Mouse (Mus musculus) left cerebral cortex, adult 2 months (tissue): ENCODE results near the gene Klra6. TPM values are rescaled to one million over a fixed set of nuclear protein-coding genes. Genes with fewer than 3 reads are reported as not detected.
"Not testable (repeated sequence)": the region's sequence is repeated elsewhere in the genome, so short reads cannot be mapped to it uniquely, and the experiment has no call there.

ENCODE experiments used
- DNase-seq, 2 experiments: peaks; one replicate each; pipeline ENCODE4 v3.0.0; 2021 to 2022; ENCODE audit warnings: low spot score in 2 of 2, mixed read lengths in 1 of 2; ENCODE audit errors: extremely low spot score in 1 of 2
- H3K27ac ChIP-seq: fragments of 200-600 bp; 2 replicates; pipeline ENCODE4 v1.8.1; 2022
- H3K4me3 ChIP-seq: fragments of 200-600 bp; 2 replicates; pipeline ENCODE4 v1.8.1; 2022
- CTCF ChIP-seq: fragments of 200-600 bp; IDR thresholded peaks from 2 replicates; pipeline ENCODE4 v1.8.1; 2022; ENCODE audit warnings: antibody characterized with exemption, mild to moderate bottlenecking, moderate library complexity
- intact Hi-C: fragments of 180-260 bp; cut with DNase I; formaldehyde crosslinking; loops from one replicate; pipeline ENCODE4 v1.15.1; 2025
- long read RNA-seq, 2 experiments: library from polyadenylated mRNA; stranded (forward); transcript quantifications; one replicate each; pipeline ENCODE4 v2.0.0; 2021; ENCODE audit warnings: borderline mapping rate in 2 of 2
- total RNA-seq, 2 experiments: library from RNA; stranded (reverse); gene quantifications; 2 replicates each; pipeline ENCODE4 v1.2.3; 2021

Gene Klra6
- total RNA-seq: not detected
- long read RNA-seq, experiment 1: 0 reads
- long read RNA-seq, experiment 2: 0 reads

DNA sequence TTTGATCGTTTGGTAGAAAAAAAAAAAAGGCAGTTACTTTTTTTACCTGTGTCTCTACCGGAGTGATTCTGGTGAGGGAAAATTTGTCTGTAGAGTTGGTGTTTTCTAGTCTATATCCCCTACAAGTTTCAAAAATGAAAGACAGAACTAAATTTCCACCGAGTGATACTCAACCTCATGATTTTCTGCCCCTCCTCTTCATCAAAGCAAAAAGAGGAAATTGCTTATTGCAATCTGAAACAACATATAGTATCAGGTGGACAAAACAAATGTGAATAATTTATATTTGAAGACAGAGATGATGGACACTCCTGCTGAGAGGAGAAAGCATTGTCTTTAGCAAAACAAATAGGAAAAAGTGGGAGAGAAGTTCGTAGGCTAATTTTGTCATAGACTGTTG lies at the start of gene Klra6:
Gene Klra6 (minus strand): TSS at position 101 of the 400 bp plus-strand sequence.
- TF ChIP-seq CTCF: no peak
- DNase-seq: no peak
- intact Hi-C loops: no loop called here
- Histone ChIP-seq H3K4me3 (no peak within 1 kb of the TSS), H3K27ac (no peak within 1 kb of the TSS)

DNA sequence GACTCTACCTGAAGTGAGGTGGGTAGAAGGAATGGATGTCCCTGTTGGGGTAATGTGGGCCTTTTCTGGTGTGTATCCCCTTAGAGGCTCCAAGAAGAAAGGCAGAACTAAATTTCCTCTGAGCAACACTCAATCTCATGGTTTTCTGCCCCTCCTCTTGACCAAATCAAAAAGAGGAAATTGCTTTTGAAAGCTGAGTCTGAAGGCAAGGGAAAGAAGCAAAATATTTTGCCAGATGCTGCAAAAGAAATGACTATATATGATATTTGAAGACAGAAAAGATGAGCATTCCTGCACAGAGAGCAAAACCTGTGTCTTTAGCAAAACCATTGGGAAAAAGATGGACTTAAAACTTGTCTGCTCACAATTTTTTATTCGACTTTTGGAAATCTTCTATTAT lies 40.4 kb upstream of the Klra6 start, which contains the start of gene Klra4:
Gene Klra4 (minus strand): TSS at position 101 of the 400 bp plus-strand sequence.
- intact Hi-C loops, H3K4me3 ChIP-seq, H3K27ac ChIP-seq, DNase-seq: not testable (repeated sequence)

DNA sequence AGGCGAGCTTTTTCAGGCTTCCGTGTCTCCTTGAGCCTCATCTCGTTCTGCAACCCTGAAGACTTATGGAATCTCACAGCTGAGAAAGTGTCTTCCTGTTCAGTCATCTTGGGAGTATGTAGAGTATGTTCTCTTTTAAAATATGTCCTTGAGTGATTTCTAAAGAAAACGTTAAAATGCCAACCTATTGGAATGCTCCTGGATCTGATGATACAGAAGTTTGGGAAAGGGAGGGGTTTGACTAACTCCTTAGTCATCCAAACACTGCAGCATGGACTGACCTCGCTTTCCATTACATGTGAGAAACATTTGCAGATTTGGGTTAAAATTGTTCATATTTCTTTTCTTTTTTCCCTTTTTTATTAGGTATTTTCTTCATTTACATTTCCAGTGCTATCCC lies 38.4 kb upstream of the Klra6 start:
- intact Hi-C loops: no loop called here
- DNase-seq: no peak
- no peak for TF ChIP-seq CTCF
- Histone ChIP-seq H3K27ac (no peak overlapping the region), H3K4me3 (no peak overlapping the region)

DNA sequence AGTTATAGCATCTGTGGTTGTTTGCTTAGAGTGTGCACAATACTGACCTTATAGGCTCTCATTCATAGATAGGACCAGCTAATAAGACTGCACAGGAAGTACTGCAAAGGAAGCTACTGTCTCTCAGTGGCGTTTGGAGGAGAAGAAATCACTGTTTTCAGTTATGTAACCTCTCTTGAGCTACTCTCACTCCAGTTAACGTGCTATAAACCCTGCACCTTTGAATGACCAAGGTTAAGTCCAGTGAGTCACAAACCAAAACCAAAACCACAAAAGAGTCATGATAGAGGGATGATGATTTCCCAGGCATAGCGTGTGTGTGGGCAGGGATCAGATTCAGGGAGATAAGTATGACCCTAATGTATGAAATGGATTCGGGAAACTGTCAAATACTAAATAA lies 8.4 kb upstream of the Klra6 start:
- H3K4me3 ChIP-seq, H3K27ac ChIP-seq, DNase-seq, intact Hi-C loops: not testable (repeated sequence)

DNA sequence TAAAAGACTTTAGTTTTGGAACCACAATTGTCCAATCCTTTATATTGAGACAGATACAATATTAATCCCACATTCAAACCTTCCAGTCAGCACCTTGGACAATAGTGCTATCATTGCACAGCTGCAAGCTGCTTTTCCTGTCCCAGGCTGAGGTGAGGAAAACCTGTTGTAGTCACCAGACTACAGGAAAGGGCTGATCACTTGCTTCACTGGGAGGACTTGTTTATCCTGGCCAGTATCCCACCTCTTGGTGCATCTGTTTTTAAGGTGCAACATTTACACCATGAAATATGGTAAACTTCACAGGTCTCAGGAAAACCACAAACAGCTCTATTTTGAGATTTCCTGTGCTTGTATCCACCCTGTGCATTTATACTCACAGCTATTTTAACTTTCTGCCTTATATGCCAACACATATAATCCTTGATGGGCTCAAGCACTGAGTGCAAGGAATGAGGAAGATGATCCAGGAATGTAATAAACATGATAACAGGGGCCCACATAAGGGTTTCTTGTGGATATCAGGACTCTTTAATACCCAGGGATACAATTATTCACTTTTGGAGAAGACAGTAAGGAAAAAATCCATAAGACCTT lies 4.8 kb upstream of the Klra6 start:
- intact Hi-C loops, DNase-seq, H3K27ac ChIP-seq, H3K4me3 ChIP-seq: not testable (repeated sequence)

Other genes with a start within 250 kb of the Klra6 start
- not detected for gene Gm156, start 242.7 kb downstream of the Klra6 start, total RNA-seq
- gene Gm17631, start 164.3 kb downstream of the Klra6 start, total RNA-seq: not detected
- not detected for gene Klra17, start 150.3 kb downstream of the Klra6 start, total RNA-seq
- not detected for gene Klra5, start 109.3 kb downstream of the Klra6 start, total RNA-seq
- not detected for gene Klra4, start 40.3 kb upstream of the Klra6 start, total RNA-seq
- gene Klra8, start 102.9 kb upstream of the Klra6 start, total RNA-seq: not detected
- gene Klra9, start 166.2 kb upstream of the Klra6 start, total RNA-seq: not detected
- not detected for gene Klra7, start 206.4 kb upstream of the Klra6 start, total RNA-seq